Mouse (Mus musculus) stomach, postnatal 0 days (tissue): ENCODE measurements around the gene 1700001K19Rik. TPM values are rescaled to one million over a fixed set of nuclear protein-coding genes. Genes with fewer than 3 reads are reported as not detected.

Experiments
- ATAC-seq: fragments of 200-750 bp; cut with Nextera tagmentation; 2 replicates; pipeline ENCODE4 v1.8.0; 2017; ENCODE audit not compliant: low FRiP score, low TSS enrichment
- DNase-seq: peaks from one replicate; pipeline ENCODE4 v3.0.0-alpha.2; 2016; ENCODE audit warnings: low spot score
- H3K27ac ChIP-seq: fragments of 300-500 bp; sonication (generic); replicated peaks from 2 replicates; pipeline ENCODE4 v1.5.1; 2014; ENCODE audit warnings: mild to moderate bottlenecking, control low read depth
- H3K27me3 ChIP-seq: fragments of 300-500 bp; sonication (generic); 2 replicates; pipeline ENCODE4 v1.6.1; 2014; ENCODE audit warnings: low read length; ENCODE audit not compliant: control insufficient read depth, insufficient read depth
- H3K36me3 ChIP-seq: fragments of 300-500 bp; sonication (generic); 2 replicates; pipeline ENCODE4 v1.6.1; 2014; ENCODE audit warnings: low read length, mixed read lengths; ENCODE audit not compliant: control insufficient read depth, insufficient read depth
- H3K4me1 ChIP-seq: fragments of 300-500 bp; sonication (generic); replicated peaks from 2 replicates; pipeline ENCODE4 v1.6.1; 2014; ENCODE audit warnings: antibody characterized with exemption; ENCODE audit not compliant: control insufficient read depth, insufficient read depth
- H3K4me2 ChIP-seq: fragments of 300-500 bp; sonication (generic); replicated peaks from 2 replicates; pipeline ENCODE4 v1.6.1; 2014; ENCODE audit warnings: low read depth, mild to moderate bottlenecking, control low read depth, moderate library complexity
- H3K4me3 ChIP-seq: fragments of 300-500 bp; sonication (generic); 2 replicates; pipeline ENCODE4 v1.5.1; 2014; ENCODE audit warnings: low read depth, low read length, control low read depth
- H3K9ac ChIP-seq: fragments of 300-500 bp; sonication (generic); 2 replicates; pipeline ENCODE4 v1.6.1; 2014; ENCODE audit warnings: mild to moderate bottlenecking, low read length, control low read depth, mixed read lengths
- H3K9me3 ChIP-seq: fragments of 300-500 bp; sonication (generic); 2 replicates; pipeline ENCODE4 v1.6.1; 2016; ENCODE audit warnings: low read length; ENCODE audit not compliant: control insufficient read depth
- CTCF ChIP-seq: IDR thresholded peaks from 2 replicates; pipeline ENCODE4 v1.5.1; 2016; ENCODE audit warnings: antibody characterized with exemption, low read depth, mild to moderate bottlenecking, moderate library complexity
- EP300 ChIP-seq: optimal IDR thresholded peaks from 2 replicates; pipeline ENCODE3; 2016; ENCODE audit warnings: antibody characterized with exemption
- WGBS: fragments of 180-500 bp; shearing (Covaris S2); extraction: QIAGEN DNeasy Blood & Tissue Kit; methylation state at CpG from one replicate; pipeline ENCODE4 v1.1.7; 2014; 5-methylcytosine and 5-hydroxymethylcytosine counted together
- polyA plus RNA-seq: library from polyadenylated mRNA; unstranded; fragments of >200 nt; fragmentation: Nextera tagmentation; extraction: Ambion mirVana; gene quantifications from 2 replicates; pipeline ENCODE4 v1.2.1, GENCODE M21; 2015

Gene 1700001K19Rik
- polyA plus RNA-seq, 1 experiment from 2014 or later = not detected

- no peaks in the 10 kb centered on the region for H3K36me3 ChIP-seq
- DNase-seq = no peak
- 47% methylated on average over 5 of the region's 5 CpGs for WGBS
Measured at GRCm38 (mm10) chr12:110674243-110674642, 8.2 kb downstream of the 1700001K19Rik start.

DNA sequence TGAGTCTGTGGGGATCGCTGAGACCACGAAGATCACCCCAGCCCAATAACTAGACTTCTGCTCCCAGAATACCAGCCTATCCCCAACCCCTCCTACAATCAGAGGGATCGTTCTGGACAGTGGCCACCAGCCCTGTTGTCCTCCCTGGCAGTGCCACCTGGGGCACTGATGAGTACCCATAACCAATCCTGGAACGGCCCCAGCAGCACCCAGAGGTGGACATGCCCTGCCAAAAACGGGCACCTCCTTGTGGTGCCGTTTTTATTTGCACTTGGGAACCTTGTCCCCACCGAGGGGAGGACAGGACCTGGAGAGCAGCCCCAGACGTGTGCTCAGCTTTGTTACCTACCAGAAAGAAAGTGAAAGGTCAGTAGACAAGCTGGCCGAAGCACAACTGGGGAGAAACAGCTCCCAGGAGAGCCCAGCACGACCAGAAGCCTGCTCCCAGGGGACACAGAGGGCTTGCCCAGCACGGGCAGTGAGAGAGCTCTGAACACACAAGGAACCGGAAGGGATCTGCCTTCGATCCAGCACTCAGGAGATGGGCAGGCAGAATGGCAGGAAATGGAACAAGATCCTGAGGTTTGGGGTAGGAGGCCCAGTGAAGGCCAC, 14.8 kb downstream of the 1700001K19Rik start:
- no peak overlapping the region for H3K4me3 ChIP-seq
- no peaks in the 10 kb centered on the region for H3K4me1 ChIP-seq
- H3K36me3 ChIP-seq = peaks cover 50% of the 10 kb centered on the region
- no peak overlapping the region for H3K9ac ChIP-seq
- H3K4me2 ChIP-seq = no peak overlapping the region
- H3K27me3 ChIP-seq = no peaks in the 10 kb centered on the region
- TF ChIP-seq CTCF (peak; percentile 12; the same call in 1 of the 2 replicates), EP300 (no peak)
- DNase-seq (no peak), ATAC-seq (no peak)
- WGBS = 81% methylated on average over 13 of the region's 13 CpGs
- H3K27ac ChIP-seq = no peak overlapping the region
- no peaks in the 10 kb centered on the region for H3K9me3 ChIP-seq

More at GRCm38 (mm10) chr12:110674243-110674642, 8.2 kb downstream of the 1700001K19Rik start:
- H3K4me1 ChIP-seq = no peaks in the 10 kb centered on the region
- ATAC-seq = no peak
- no peak overlapping the region for H3K4me2 ChIP-seq
- H3K9ac ChIP-seq = no peak overlapping the region
- no peak overlapping the region for H3K27ac ChIP-seq
- H3K4me3 ChIP-seq = no peak overlapping the region
- no peaks in the 10 kb centered on the region for H3K27me3 ChIP-seq
- TF ChIP-seq CTCF (peak; percentile 68), EP300 (no peak)
- H3K9me3 ChIP-seq = no peaks in the 10 kb centered on the region

GRCm38 (mm10) chr12:110661746-110662145, 20.7 kb downstream of the 1700001K19Rik start:
- no peak overlapping the region for H3K9ac ChIP-seq
- ATAC-seq (no peak), DNase-seq (no peak)
- no peaks in the 10 kb centered on the region for H3K4me1 ChIP-seq
- no peaks in the 10 kb centered on the region for H3K27me3 ChIP-seq
- no peaks in the 10 kb centered on the region for H3K9me3 ChIP-seq
- TF ChIP-seq CTCF (no peak), EP300 (no peak)
- H3K4me3 ChIP-seq = no peak overlapping the region
- no peak overlapping the region for H3K4me2 ChIP-seq
- WGBS = 90% methylated on average over 14 of the region's 14 CpGs
- H3K36me3 ChIP-seq = peaks cover 77% of the 10 kb centered on the region
- no peak overlapping the region for H3K27ac ChIP-seq

- Histone ChIP-seq H3K27ac (no peak overlapping the region), H3K4me1 (no peaks in the 10 kb centered on the region), H3K9me3 (no peaks in the 10 kb centered on the region), H3K36me3 (peaks cover 73% of the 10 kb centered on the region), H3K4me2 (no peak overlapping the region), H3K4me3 (no peak overlapping the region), H3K9ac (no peak overlapping the region), H3K27me3 (no peaks in the 10 kb centered on the region)
- 96% methylated on average over 17 of the region's 17 CpGs for WGBS
- ATAC-seq = no peak
- no peak for DNase-seq
- TF ChIP-seq EP300 (no peak), CTCF (no peak)
Measured at GRCm38 (mm10) chr12:110651464-110651863, 31.0 kb downstream of the 1700001K19Rik start.

DNA sequence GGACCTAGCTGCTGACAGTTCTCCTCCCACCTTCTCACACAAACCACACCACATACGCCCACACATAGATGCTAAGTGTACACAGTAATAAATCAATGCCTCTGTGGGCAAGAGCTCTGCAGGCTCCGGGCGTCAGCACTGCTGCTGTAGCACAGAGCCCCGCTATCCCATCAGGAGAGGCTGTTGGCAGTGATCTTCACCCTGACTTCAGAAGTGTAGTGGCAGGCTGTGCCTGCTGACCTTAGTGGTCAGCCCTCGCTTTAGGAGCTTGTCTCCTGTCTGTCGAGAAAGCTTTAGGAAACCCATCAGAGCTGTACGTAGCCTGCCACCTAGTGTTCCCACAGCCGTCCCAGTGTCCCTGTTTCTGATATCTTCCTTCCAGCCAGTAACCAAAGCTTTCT, 32.2 kb downstream of the 1700001K19Rik start:
- 69% methylated on average over 8 of the region's 8 CpGs for WGBS
- peaks cover 62% of the 10 kb centered on the region for H3K36me3 ChIP-seq

GRCm38 (mm10) chr12:110637507-110638114, 44.8 kb downstream of the 1700001K19Rik start:
- Histone ChIP-seq H3K9me3 (no peaks in the 10 kb centered on the region), H3K27ac (no peak overlapping the region), H3K36me3 (peaks cover 81% of the 10 kb centered on the region), H3K4me1 (no peaks in the 10 kb centered on the region), H3K9ac (no peak overlapping the region), H3K4me3 (no peak overlapping the region), H3K27me3 (no peaks in the 10 kb centered on the region), H3K4me2 (no peak overlapping the region)
- 92% methylated on average over 13 of the region's 13 CpGs for WGBS
- TF ChIP-seq EP300 = no peak
- TF ChIP-seq CTCF = no peak
- no peak for ATAC-seq
- DNase-seq = no peak

More for the DNA sequence above, 32.2 kb downstream of the 1700001K19Rik start:
- ATAC-seq (no peak), DNase-seq (no peak)
- H3K9ac ChIP-seq = no peak overlapping the region
- H3K27ac ChIP-seq = no peak overlapping the region
- no peaks in the 10 kb centered on the region for H3K4me1 ChIP-seq
- no peaks in the 10 kb centered on the region for H3K27me3 ChIP-seq
- H3K9me3 ChIP-seq = no peaks in the 10 kb centered on the region
- no peak overlapping the region for H3K4me3 ChIP-seq
- H3K4me2 ChIP-seq = no peak overlapping the region
- 0 out of 2 replicates have a peak, but pooled peaks have one; percentile 28 for TF ChIP-seq CTCF
- no peak for TF ChIP-seq EP300
